Mouse (Mus musculus) embryo, embryonic 11 days (tissue): Measurements from ENCODE around the gene Ralbp1.

Source experiments
- DNase-seq: peaks from one replicate; pipeline ENCODE4 v3.0.0-alpha.2; 2015

Gene Ralbp1

GRCm38 (mm10) chr17:65845423-65845822, 40.2 kb downstream of the Ralbp1 start:
- DNase-seq = no peak

- no peak for DNase-seq
These were observed 42.8 kb downstream of the Ralbp1 start for GRCm38 (mm10) chr17:65842669-65843381.

- no peak for DNase-seq
These were observed 45.9 kb downstream of the Ralbp1 start for GRCm38 (mm10) chr17:65839541-65840256.

- DNase-seq = no peak
These were observed 48.9 kb downstream of the Ralbp1 start for GRCm38 (mm10) chr17:65836746-65837145.

- no peak for DNase-seq
These were observed 51.7 kb downstream of the Ralbp1 start for GRCm38 (mm10) chr17:65833891-65834290.

- no peak for DNase-seq
These were observed 55.3 kb downstream of the Ralbp1 start for GRCm38 (mm10) chr17:65830216-65830863.

GRCm38 (mm10) chr17:65828951-65829350, 56.6 kb downstream of the Ralbp1 start:
- DNase-seq = no peak

- DNase-seq = no peak
These were observed 57.7 kb downstream of the Ralbp1 start for GRCm38 (mm10) chr17:65827904-65828303.

GRCm38 (mm10) chr17:65827119-65827840, 58.3 kb downstream of the Ralbp1 start:
- no peak for DNase-seq

GRCm38 (mm10) chr17:65826257-65826656, 59.3 kb downstream of the Ralbp1 start:
- DNase-seq = no peak

GRCm38 (mm10) chr17:65824246-65824645, 61.4 kb downstream of the Ralbp1 start:
- DNase-seq = no peak

GRCm38 (mm10) chr17:65822423-65822822, 63.2 kb downstream of the Ralbp1 start:
- no peak for DNase-seq

GRCm38 (mm10) chr17:65820197-65820596, 65.4 kb downstream of the Ralbp1 start:
- no peak for DNase-seq

- DNase-seq = no peak
These were observed 71.8 kb downstream of the Ralbp1 start for GRCm38 (mm10) chr17:65813763-65814162.

- no peak for DNase-seq
These were observed 74.6 kb downstream of the Ralbp1 start for GRCm38 (mm10) chr17:65811032-65811431.

GRCm38 (mm10) chr17:65806416-65806815, 79.2 kb downstream of the Ralbp1 start:
- DNase-seq = no peak

- DNase-seq = no peak
These were observed 79.6 kb downstream of the Ralbp1 start for GRCm38 (mm10) chr17:65805966-65806365.

GRCm38 (mm10) chr17:65802026-65802425, 83.6 kb downstream of the Ralbp1 start:
- DNase-seq = no peak

GRCm38 (mm10) chr17:65800451-65800850, 85.1 kb downstream of the Ralbp1 start:
- no peak for DNase-seq

- DNase-seq = no peak
These were observed 86.2 kb downstream of the Ralbp1 start for GRCm38 (mm10) chr17:65799353-65799752.

- no peak for DNase-seq
These were observed 87.2 kb downstream of the Ralbp1 start for GRCm38 (mm10) chr17:65798446-65798845.
